Mouse (Mus musculus) liver, adult 2 months (tissue): Measurements from ENCODE around the gene Cdkn1a. TPM values are rescaled to one million over a fixed set of nuclear protein-coding genes. Genes with fewer than 3 reads are reported as not detected.

Experiments used
- DNase-seq: peaks from one replicate; pipeline ENCODE4 v3.0.0-alpha.2; 2011; ENCODE audit warnings: low read depth, low spot score; ENCODE audit errors: extremely low read depth
- H3K27ac ChIP-seq: fragments of 200-500 bp; replicated peaks from 2 replicates; pipeline ENCODE4 v1.5.1; 2012; ENCODE audit warnings: low read depth, mild to moderate bottlenecking, control low read depth, inconsistent platforms, low read length; ENCODE audit not compliant: insufficient read depth
- H3K27me3 ChIP-seq: fragments of 200-500 bp; 2 replicates; pipeline ENCODE4 v1.6.1; 2012; ENCODE audit warnings: mild to moderate bottlenecking, moderate library complexity, low read length, inconsistent platforms; ENCODE audit not compliant: control insufficient read depth, insufficient read depth
- H3K36me3 ChIP-seq: fragments of 200-500 bp; 2 replicates; pipeline ENCODE4 v1.6.1; 2012; ENCODE audit warnings: low read length, inconsistent platforms; ENCODE audit not compliant: control insufficient read depth, insufficient read depth
- H3K4me1 ChIP-seq: fragments of 200-500 bp; 2 replicates; pipeline ENCODE4 v1.6.1; 2011; ENCODE audit warnings: low read length; ENCODE audit not compliant: control insufficient read depth, insufficient read depth
- H3K4me3 ChIP-seq: fragments of 200-500 bp; 2 replicates; pipeline ENCODE4 v1.5.1; 2011; ENCODE audit warnings: low read depth, mild to moderate bottlenecking, control low read depth, low read length, moderate library complexity; ENCODE audit not compliant: insufficient read depth
- H3K79me2 ChIP-seq: fragments of 200-500 bp; 2 replicates; pipeline ENCODE4 v1.6.1; 2012; ENCODE audit warnings: inconsistent platforms, mild to moderate bottlenecking, low read length, moderate library complexity; ENCODE audit not compliant: control insufficient read depth, insufficient read depth
- H3K9ac ChIP-seq: fragments of 200-500 bp; 2 replicates; pipeline ENCODE4 v1.6.1; 2012; ENCODE audit warnings: low read depth, mild to moderate bottlenecking, control low read depth, inconsistent platforms, low read length
- POLR2A ChIP-seq: fragments of 200-500 bp; IDR thresholded peaks from 2 replicates; pipeline ENCODE4 v1.6.1; 2011; ENCODE audit warnings: low read length, control low read depth; ENCODE audit not compliant: insufficient read depth; ENCODE audit errors: extremely low read depth
- WGBS: fragments of 180-500 bp; shearing (Covaris S2); methylation state at CpG from one replicate; pipeline ENCODE4 v1.1.7; 2018; 5-methylcytosine and 5-hydroxymethylcytosine counted together
- polyA plus RNA-seq: library from polyadenylated mRNA; depleted of rRNA; stranded (reverse); fragments of >200 nt; gene quantifications from 2 replicates; pipeline ENCODE4 v1.2.3, GENCODE M21; 2012; rRNA removed
- total RNA-seq: library from RNA; depleted of rRNA; stranded (reverse); fragments of >200 nt; gene quantifications from 2 replicates; pipeline ENCODE4 v1.2.3, GENCODE M21; 2014; rRNA removed

Gene Cdkn1a
- total and polyA plus RNA-seq, 2 experiments, result 0.37 to 6.9 TPM

DNA sequence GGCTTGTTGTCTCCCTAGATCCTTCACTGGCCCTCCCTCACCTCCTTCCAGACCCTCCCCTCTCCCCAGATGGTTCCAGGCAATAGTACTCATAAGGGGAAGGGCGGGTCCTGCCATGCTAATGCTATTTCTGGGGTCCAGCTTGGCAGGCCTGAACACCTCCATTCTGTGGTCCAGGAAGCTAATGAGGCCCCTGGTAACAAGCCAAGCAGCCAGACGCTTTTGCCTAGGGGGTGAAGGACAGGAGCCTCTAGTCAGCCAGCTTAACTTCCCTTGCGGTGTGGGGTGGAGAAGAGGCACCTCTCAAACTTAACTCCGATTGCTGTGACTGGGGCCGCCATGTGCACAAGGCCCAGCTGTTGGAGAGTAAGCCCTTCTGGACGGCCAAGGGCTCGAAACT is 59.0 kb downstream of the Cdkn1a start:
- no peaks in the 10 kb centered on the region for H3K4me1 ChIP-seq
- no peaks in the 10 kb centered on the region for H3K27me3 ChIP-seq
- TF ChIP-seq POLR2A, result no peak
- no peaks in the 10 kb centered on the region for H3K79me2 ChIP-seq
- no peaks in the 10 kb centered on the region for H3K36me3 ChIP-seq
- no peak for DNase-seq
- WGBS, result 86% methylated on average over 7 of the region's 7 CpGs
- H3K27ac ChIP-seq, result no peak overlapping the region
- H3K9ac ChIP-seq, result no peak overlapping the region
- H3K4me3 ChIP-seq, result no peak overlapping the region

Other genes with a start within 250 kb of the Cdkn1a start
- gene Pnpla1, start 232.6 kb upstream of the Cdkn1a start, total RNA-seq, result not detected in 2 replicates
- gene Pnpla1, start 232.6 kb upstream of the Cdkn1a start, polyA plus RNA-seq, result not detected in 2 replicates
- gene 4930539E08Rik, start 175.7 kb upstream of the Cdkn1a start, total RNA-seq, result 0.09 and 0.47 TPM in 2 replicates
- 0.10 and 0.11 TPM in 2 replicates for gene 4930539E08Rik, start 175.7 kb upstream of the Cdkn1a start, polyA plus RNA-seq
- not detected in 2 replicates for gene Pxt1, start 147.1 kb upstream of the Cdkn1a start, total RNA-seq
- gene Pxt1, start 147.1 kb upstream of the Cdkn1a start, polyA plus RNA-seq, result not detected in 2 replicates
- gene Kctd20, start 139.0 kb upstream of the Cdkn1a start, total RNA-seq, result 22.3 and 24.0 TPM in 2 replicates
- 17.9 and 18.9 TPM in 2 replicates for gene Kctd20, start 139.0 kb upstream of the Cdkn1a start, polyA plus RNA-seq
- gene Stk38, start 83.0 kb upstream of the Cdkn1a start, total RNA-seq, result 45.8 and 52.2 TPM in 2 replicates
- gene Stk38, start 83.0 kb upstream of the Cdkn1a start, polyA plus RNA-seq, result 52.0 and 54.4 TPM in 2 replicates
- 41.4 and 47.3 TPM in 2 replicates for gene Srsf3, start 58.3 kb upstream of the Cdkn1a start, total RNA-seq
- gene Srsf3, start 58.3 kb upstream of the Cdkn1a start, polyA plus RNA-seq, result 26.6 and 40.1 TPM in 2 replicates
- 0.07 TPM in 1 of 2 replicates, not detected in the other for gene Rab44, start 23.2 kb downstream of the Cdkn1a start, total RNA-seq
- 0.15 TPM in 1 of 2 replicates, not detected in the other for gene Rab44, start 23.2 kb downstream of the Cdkn1a start, polyA plus RNA-seq
- gene Cpne5, start 147.2 kb downstream of the Cdkn1a start, total RNA-seq, result not detected in 2 replicates
- gene Cpne5, start 147.2 kb downstream of the Cdkn1a start, polyA plus RNA-seq, result not detected in 2 replicates
- gene Ppil1, start 173.2 kb downstream of the Cdkn1a start, total RNA-seq, result 14.7 and 17.1 TPM in 2 replicates
- 10.4 and 14.1 TPM in 2 replicates for gene Ppil1, start 173.2 kb downstream of the Cdkn1a start, polyA plus RNA-seq
- 85.9 and 94.0 TPM in 2 replicates for gene BC004004, start 177.8 kb downstream of the Cdkn1a start, total RNA-seq
- 113 and 114 TPM in 2 replicates for gene BC004004, start 177.8 kb downstream of the Cdkn1a start, polyA plus RNA-seq
- gene Pi16, start 226.7 kb downstream of the Cdkn1a start, total RNA-seq, result 0.13 and 0.28 TPM in 2 replicates
- gene Pi16, start 226.7 kb downstream of the Cdkn1a start, polyA plus RNA-seq, result 0.07 and 0.10 TPM in 2 replicates